24 mouse cellular contexts compared by ENCODE assay signal in the genomic region with DNA sequence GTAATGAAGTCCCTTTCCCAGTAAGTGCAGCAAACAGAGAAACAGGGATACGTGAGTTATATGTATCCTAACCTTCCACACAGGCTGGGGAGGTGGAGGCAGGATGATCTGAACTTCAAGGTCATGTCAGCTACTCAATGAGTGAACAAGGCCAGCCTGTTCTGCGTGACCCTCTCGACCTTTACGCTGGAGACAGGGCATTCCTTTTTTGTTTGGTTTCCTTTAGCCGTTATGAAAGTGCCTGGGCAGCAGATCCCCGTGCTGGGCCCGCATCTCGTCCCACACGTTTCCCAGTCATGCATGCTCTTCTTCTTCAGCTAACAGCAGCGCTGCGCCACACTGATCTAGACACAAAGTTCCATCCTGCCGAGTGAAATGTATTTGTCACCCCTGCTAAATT. TPM values are rescaled to one million over a fixed set of nuclear protein-coding genes. Genes with fewer than 3 reads are reported as not detected.
"Had no signal": no experiment of that assay in that cellular context is flagged by ENCODE, and none has a peak within 500 bp of the region (broad histone marks: within the 10 kb centered on the region; RNA-seq: fewer than 3 reads in every experiment).

No protein-coding gene starts in this region.

- H3K27me3 ChIP-seq: kidney, embryonic 15.5 days; limb, embryonic 13.5 days; neural tube, embryonic 15.5 days; stomach, embryonic 15.5 days had no signal

- H3K36me3 ChIP-seq: kidney, embryonic 15.5 days; limb, embryonic 13.5 days; midbrain, embryonic 10.5 days; neural tube, embryonic 15.5 days; stomach, embryonic 15.5 days had no signal

- DNase-seq: kidney, adult 2 months; kidney, postnatal 14 days; left cerebral cortex, postnatal 4 days; lung, embryonic 14.5 days; lung, postnatal 10 days; lung, postnatal 4 days; midbrain, embryonic 14.5 days; right cerebral cortex, postnatal 14 days; thymus, adult 2 months; thymus, postnatal 25 days had no signal

- H3K4me2 ChIP-seq: kidney, embryonic 15.5 days; limb, embryonic 13.5 days; lung, embryonic 14.5 days; neural tube, embryonic 15.5 days; stomach, embryonic 15.5 days had no signal

- H3K9me3 ChIP-seq: kidney, embryonic 15.5 days; neural tube, embryonic 15.5 days; stomach, embryonic 15.5 days had no signal

- H3K27ac ChIP-seq: kidney, embryonic 15.5 days; limb, embryonic 13.5 days; liver, embryonic 14.5 days; midbrain, embryonic 10.5 days; neural tube, embryonic 15.5 days; stomach, embryonic 15.5 days had no signal

- H3K4me3 ChIP-seq: kidney, embryonic 15.5 days; limb, embryonic 13.5 days; midbrain, embryonic 10.5 days; myocyte; neural tube, embryonic 15.5 days; stomach, embryonic 15.5 days had no signal

- H3K9ac ChIP-seq: kidney, embryonic 15.5 days; limb, embryonic 13.5 days; liver, embryonic 14.5 days; lung, embryonic 14.5 days; neural tube, embryonic 15.5 days; stomach, embryonic 15.5 days had no signal

RNA-seq across cellular contexts. Expression of a gene that starts 53.4 kb away (rescaled TPM):
- total RNA-seq: left cerebral cortex, adult 18-20 months; left cerebral cortex, postnatal 10 days; left cerebral cortex, postnatal 4 days; megakaryocyte, adult 5-6 weeks had no signal
- polyA plus RNA-seq: kidney, adult 2 months; kidney, embryonic 15.5 days; large intestine, adult 2 months; limb, embryonic 13.5 days; liver, embryonic 14.5 days; lung, embryonic 14.5 days; midbrain, embryonic 10.5 days; midbrain, embryonic 14.5 days; myocyte; neural tube, embryonic 11.5 days; neural tube, embryonic 15.5 days; spleen, adult 2 months; stomach, embryonic 15.5 days; urinary bladder, adult 2 months had no signal
